Mouse (Mus musculus): ENCODE results near the gene D7Ertd443e. TPM values are rescaled to one million over a fixed set of nuclear protein-coding genes. Genes with fewer than 3 reads are reported as not detected.

The D7Ertd443e gene
- polyA plus RNA-seq, 1 experiment, result 0.23 TPM

- H3K4me1 ChIP-seq (ENCODE audit: control insufficient read depth, insufficient read depth, low read length), result peaks cover 11% of the 10 kb centered on the region
- peak overlapping the region; percentile 82 for H3K27ac ChIP-seq (ENCODE audit: insufficient read depth, low read length)
- TF ChIP-seq POLR2A (IDR thresholded peaks at IDR 0.05; ENCODE audit: low read depth, low read length), result no peak
- peak; percentile 41; the same call in 1 of the 2 replicates for TF ChIP-seq CTCF (IDR thresholded peaks at IDR 0.05; ENCODE audit: borderline replicate concordance, insufficient read depth, low read length)
- peak overlapping the region; percentile 97 for H3K4me3 ChIP-seq (ENCODE audit: insufficient read depth, low read length)
Observed at GRCm38 (mm10) chr7:134223444-134224161, 161.9 kb downstream of the D7Ertd443e start.

Other genes with a start within 250 kb of the D7Ertd443e start
- gene Adam12, start 153.5 kb downstream of the D7Ertd443e start, polyA plus RNA-seq (2011; ENCODE audit: insufficient read length, low read depth, missing spikeins), result 76.7 and 104 TPM in 2 replicates